Mouse (Mus musculus): ENCODE data around the gene Camta1.

Camta1 gene

GRCm38 (mm10) chr4:151103646-151104045 lies 758.0 kb downstream of the Camta1 start:
- no peak for DNase-seq

DNA sequence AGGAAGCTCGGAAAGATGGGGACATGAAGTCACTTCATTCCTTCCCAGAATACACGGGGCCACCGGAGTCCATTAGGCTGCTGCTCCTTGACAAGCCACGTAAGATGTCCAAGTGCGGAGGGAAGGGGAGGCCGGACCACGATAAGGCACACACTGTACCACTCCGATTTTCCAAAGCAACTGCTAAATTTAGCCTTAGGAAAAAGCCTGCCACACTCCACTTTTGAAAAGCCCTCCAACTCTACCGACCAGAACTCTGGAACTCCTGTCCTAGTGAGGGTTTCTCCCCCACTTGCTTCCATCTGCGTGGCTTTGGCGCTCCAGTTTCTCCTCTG lies 764.6 kb downstream of the Camta1 start:
- DNase-seq, result no peak

DNA sequence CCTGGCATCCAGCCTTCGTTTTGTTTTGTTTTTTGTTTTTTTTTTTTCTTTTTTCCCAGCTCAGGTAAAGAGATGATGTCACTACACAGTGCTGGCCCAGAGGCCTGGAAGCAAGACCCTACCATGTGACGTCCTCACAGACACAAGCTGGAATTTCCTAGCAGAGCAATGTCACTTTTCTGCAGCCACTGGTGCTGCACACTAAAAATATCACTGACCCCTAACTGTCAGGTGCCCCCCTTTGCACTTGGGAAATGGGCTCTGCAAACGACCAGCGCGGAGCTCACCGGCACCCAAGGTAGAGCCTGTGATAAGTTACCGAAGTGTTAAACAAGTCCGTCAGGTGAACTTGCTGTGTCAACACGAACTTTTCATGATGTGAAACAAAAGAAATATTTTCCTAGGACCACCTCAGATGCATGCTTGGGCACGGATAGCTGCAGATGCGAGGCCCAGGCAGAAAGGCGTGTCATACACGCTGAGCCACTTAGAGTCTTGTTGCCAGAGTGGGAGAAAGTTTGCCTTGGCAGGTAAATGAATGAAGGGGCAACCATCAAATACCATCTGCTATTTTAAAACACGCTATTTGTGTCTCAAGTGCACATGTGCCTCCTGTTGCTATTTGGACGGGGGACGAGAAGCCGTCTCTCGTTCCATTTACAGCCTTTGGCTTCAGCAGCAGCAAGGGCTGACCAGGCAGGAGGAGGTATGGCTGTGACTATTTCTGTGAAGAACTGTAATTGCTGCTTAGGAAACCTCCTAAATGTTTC lies 765.2 kb downstream of the Camta1 start:
- no peak for DNase-seq

GRCm38 (mm10) chr4:151095207-151095606 lies 766.5 kb downstream of the Camta1 start:
- DNase-seq, result peak; percentile 39 to 42

GRCm38 (mm10) chr4:151089270-151089669 lies 772.4 kb downstream of the Camta1 start, which contains the start of gene Gm13090:
TSS of gene Gm13090 (plus strand) at chr4:151089570.
- no peak for DNase-seq

- DNase-seq, result no peak
Observed at GRCm38 (mm10) chr4:151088819-151089218, 772.9 kb downstream of the Camta1 start.

- DNase-seq, result no peak
Observed at GRCm38 (mm10) chr4:151087358-151087757, 774.3 kb downstream of the Camta1 start.

- DNase-seq, result no peak
Observed at GRCm38 (mm10) chr4:151083027-151083426, 778.6 kb downstream of the Camta1 start.

GRCm38 (mm10) chr4:151081977-151082376 lies 779.7 kb downstream of the Camta1 start:
- DNase-seq, result no peak

- no peak for DNase-seq
Observed at GRCm38 (mm10) chr4:151081355-151081754, 780.3 kb downstream of the Camta1 start.

GRCm38 (mm10) chr4:151074817-151075216 lies 786.9 kb downstream of the Camta1 start:
- no peak for DNase-seq

DNA sequence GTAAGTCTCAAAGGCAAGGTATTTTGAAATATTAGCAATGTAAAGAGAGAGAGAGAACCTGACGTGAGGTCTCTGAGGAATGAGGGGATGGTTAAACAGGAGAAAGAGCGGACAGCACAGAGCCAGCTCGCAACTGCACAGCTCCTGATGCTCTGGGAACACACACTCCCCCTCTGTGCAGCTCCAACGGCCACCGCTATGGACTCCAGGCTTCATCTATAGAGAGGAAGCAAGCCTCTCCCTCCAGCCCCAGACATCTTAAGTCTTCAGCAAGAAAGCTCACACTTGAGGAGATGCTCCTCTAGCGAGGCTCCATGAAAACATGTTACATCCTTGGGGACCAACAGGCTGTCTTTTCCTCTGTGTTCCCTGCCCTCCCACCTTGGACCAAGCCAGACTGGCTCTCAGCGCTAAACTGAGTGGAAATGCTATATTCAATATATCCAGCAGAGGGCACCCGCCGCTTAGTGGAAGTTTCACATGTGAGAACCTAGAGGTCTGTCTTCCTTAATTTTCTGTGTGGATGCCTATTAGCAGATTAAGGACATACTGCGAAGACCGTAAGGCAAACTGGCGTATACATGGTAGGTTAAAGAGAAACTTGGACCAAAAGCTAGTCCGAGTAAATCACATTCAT lies 788.5 kb downstream of the Camta1 start:
- DNase-seq, result peak; percentile 77 to 78

DNA sequence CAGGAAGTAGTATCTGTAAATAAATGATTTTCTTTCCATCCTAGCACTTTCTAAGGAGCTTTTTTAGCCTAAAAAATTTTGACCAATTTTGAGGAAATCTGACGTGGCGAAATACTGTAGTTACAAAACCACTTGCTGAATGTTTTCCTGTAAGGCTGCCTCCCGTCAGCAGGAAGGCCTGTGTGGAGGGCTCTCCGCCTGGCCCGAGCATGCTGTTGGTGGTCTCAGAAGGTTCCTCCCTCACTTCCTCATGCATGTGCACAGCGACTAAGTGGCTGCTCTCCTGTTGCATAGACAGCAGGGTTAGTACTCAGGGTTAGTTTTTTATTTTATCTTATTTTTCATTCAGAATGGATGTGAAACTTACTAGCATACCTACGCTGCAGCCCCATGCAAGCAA lies 790.7 kb downstream of the Camta1 start:
- no peak for DNase-seq

GRCm38 (mm10) chr4:151068751-151069150 lies 792.9 kb downstream of the Camta1 start:
- DNase-seq, result no peak

DNA sequence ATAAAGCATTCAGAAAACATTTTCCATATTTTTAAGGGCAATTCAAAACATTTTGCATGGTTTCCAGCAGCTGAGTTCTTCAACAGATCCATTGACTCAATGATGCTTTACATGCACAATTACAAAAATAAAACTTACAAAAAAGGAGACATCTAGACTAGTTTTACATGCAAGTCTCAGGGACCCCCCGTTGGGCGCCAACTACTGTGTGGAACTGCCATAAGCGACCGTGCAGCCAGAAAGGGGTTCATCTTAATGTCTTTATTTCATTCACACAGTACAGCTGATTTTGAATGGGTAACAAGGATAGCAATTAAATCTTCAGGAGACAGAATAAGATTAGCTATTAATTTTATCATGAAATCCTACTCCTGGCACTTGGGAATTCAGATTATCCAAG lies 802.1 kb downstream of the Camta1 start:
- no peak for DNase-seq

GRCm38 (mm10) chr4:151058634-151059033 lies 803.0 kb downstream of the Camta1 start:
- no peak for DNase-seq

GRCm38 (mm10) chr4:151057347-151058321 lies 804.0 kb downstream of the Camta1 start, which contains the start of gene Vamp3:
TSS of gene Vamp3 (minus strand) at chr4:151057963.
- peak; percentile 99 for DNase-seq

- no peak for DNase-seq
Observed at GRCm38 (mm10) chr4:151051162-151051561, 810.5 kb downstream of the Camta1 start.

DNA sequence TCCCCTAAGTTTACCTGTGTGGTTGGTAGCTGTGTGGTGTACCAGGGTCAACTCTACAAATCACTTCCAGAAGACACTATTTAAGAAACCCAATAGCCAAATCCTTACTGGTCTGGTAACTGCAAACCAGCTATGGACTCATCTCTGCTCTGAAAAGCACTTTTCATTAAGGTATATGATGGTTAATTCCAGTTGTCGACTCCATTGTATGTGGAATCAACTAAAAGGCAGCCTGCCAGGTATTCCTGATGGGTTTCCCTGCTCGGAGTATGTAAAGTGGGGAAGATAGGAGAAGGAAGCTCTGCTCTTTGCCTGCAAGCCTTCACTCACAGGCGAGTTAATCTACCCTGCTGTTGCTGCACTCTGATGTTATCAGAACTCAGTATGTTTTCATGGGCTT lies 815.2 kb downstream of the Camta1 start:
- no peak for DNase-seq

DNA sequence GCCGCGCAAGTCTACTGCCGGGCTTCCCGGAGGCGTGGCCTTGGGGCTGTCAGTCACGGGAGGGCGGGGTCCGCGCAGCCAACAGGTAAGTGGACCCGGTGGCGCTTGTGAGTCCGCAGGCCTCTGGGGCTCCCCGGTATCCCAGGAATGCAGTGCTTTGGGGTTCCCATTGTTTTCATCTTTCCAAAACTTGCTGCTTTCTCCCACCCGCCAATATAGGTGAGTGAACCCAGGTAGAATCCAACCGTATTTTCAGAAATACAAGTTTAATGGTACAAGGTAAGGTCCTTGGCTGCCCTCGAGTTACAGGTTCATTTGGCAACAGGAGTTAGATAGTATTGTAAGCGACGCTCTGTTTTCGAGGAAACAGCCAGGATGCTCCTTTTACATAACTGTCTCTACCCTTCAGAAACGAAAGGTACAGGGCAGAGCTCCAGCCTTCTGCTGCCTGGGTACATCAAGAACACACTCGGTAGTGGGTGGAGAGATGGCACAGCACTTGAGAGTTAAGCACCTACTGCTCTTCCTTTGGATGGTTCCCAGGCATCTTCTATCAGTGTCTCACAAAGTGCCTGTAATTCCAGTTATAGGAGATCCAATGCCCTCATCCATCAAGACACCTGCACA lies 816.6 kb downstream of the Camta1 start:
- no peak for DNase-seq

- peak; percentile 92 to 93 for DNase-seq
Observed at GRCm38 (mm10) chr4:151044037-151044943, 817.4 kb downstream of the Camta1 start, which contains the start of gene Per3. TSS of gene Per3 (minus strand) at chr4:151044665.

GRCm38 (mm10) chr4:151043281-151043680 lies 818.4 kb downstream of the Camta1 start:
- DNase-seq, result no peak

Measured in B cell, adult 2 months (primary cell).